Mouse (Mus musculus) left cerebral cortex, adult 11 months (tissue): Measurements from ENCODE around the gene Hif3a.

Experiments used
- DNase-seq: peaks from one replicate; pipeline ENCODE4 v3.0.0; 2022; ENCODE audit warnings: low spot score

Hif3a gene

GRCm38 (mm10) chr7:16991681-16992450 lies 70.4 kb downstream of the Hif3a start:
- DNase-seq, result no peak

- DNase-seq, result no peak
Measured at GRCm38 (mm10) chr7:16990006-16990744, 72.1 kb downstream of the Hif3a start.

- DNase-seq, result no peak
Measured at GRCm38 (mm10) chr7:16988405-16988804, 73.8 kb downstream of the Hif3a start.

- no peak for DNase-seq
Measured at GRCm38 (mm10) chr7:16987541-16988149, 74.6 kb downstream of the Hif3a start.

GRCm38 (mm10) chr7:16982859-16983568 lies 79.2 kb downstream of the Hif3a start, which contains the start of gene Gm42372:
Gene Gm42372, plus strand, starts transcription at chr7:16983086.
- peak; percentile 87 for DNase-seq
